Mouse (Mus musculus) intestine, embryonic 16.5 days (tissue): ENCODE measurements around the gene Gm6993. TPM values are rescaled to one million over a fixed set of nuclear protein-coding genes. Genes with fewer than 3 reads are reported as not detected.

Source experiments
- ATAC-seq: fragments of 200-750 bp; cut with Nextera tagmentation; 2 replicates; pipeline ENCODE4 v1.8.0; 2017; ENCODE audit warnings: moderate TSS enrichment, moderate library complexity
- H3K27ac ChIP-seq: fragments of 300-500 bp; sonication (generic); 2 replicates; pipeline ENCODE4 v1.5.1; 2014; ENCODE audit warnings: mild to moderate bottlenecking, low read length
- H3K27me3 ChIP-seq: fragments of 300-500 bp; sonication (generic); replicated peaks from 2 replicates; pipeline ENCODE4 v1.6.1; 2014; ENCODE audit warnings: low read length, control low read depth, mixed read lengths; ENCODE audit not compliant: control insufficient read depth, insufficient read depth
- H3K36me3 ChIP-seq: fragments of 300-500 bp; sonication (generic); 2 replicates; pipeline ENCODE4 v1.6.1; 2014; ENCODE audit warnings: low read length, control low read depth; ENCODE audit not compliant: control insufficient read depth, insufficient read depth
- H3K4me1 ChIP-seq: fragments of 300-500 bp; sonication (generic); 2 replicates; pipeline ENCODE4 v1.6.1; 2014; ENCODE audit warnings: low read length, control low read depth, mixed read lengths; ENCODE audit not compliant: control insufficient read depth, insufficient read depth
- H3K4me2 ChIP-seq: fragments of 300-500 bp; sonication (generic); 2 replicates; pipeline ENCODE4 v1.6.1; 2014; ENCODE audit warnings: low read depth, low read length, control low read depth
- H3K4me3 ChIP-seq: fragments of 300-500 bp; sonication (generic); 2 replicates; pipeline ENCODE4 v1.5.1; 2014; ENCODE audit warnings: mild to moderate bottlenecking, low read length
- H3K9ac ChIP-seq: fragments of 300-500 bp; sonication (generic); 2 replicates; pipeline ENCODE4 v1.6.1; 2014; ENCODE audit warnings: low read depth, low read length
- H3K9me3 ChIP-seq: fragments of 300-500 bp; sonication (generic); 2 replicates; pipeline ENCODE4 v1.6.1; 2016; ENCODE audit warnings: low read length, control low read depth; ENCODE audit not compliant: control insufficient read depth
- WGBS: fragments of 180-500 bp; shearing (Covaris S2); extraction: QIAGEN DNeasy Blood & Tissue Kit; methylation state at CpG from one replicate; pipeline ENCODE4 v1.1.7; 2014; 5-methylcytosine and 5-hydroxymethylcytosine counted together
- polyA plus RNA-seq: library from polyadenylated mRNA; unstranded; fragments of >200 nt; fragmentation: Nextera tagmentation; extraction: Ambion mirVana; gene quantifications from 2 replicates; pipeline ENCODE4 v1.2.1, GENCODE M21; 2015

Gm6993 gene
- polyA plus RNA-seq, 1 experiment from 2014 or later, result not detected

- 57% methylated on average over 6 of the region's 6 CpGs for WGBS
- Histone ChIP-seq H3K4me2 (no peak overlapping the region), H3K27me3 (no peaks in the 10 kb centered on the region), H3K9me3 (no peaks in the 10 kb centered on the region), H3K27ac (no peak overlapping the region), H3K9ac (no peak overlapping the region), H3K4me3 (no peak overlapping the region), H3K4me1 (peaks cover 8% of the 10 kb centered on the region), H3K36me3 (no peaks in the 10 kb centered on the region)
- no peak for ATAC-seq
Measured at GRCm38 (mm10) chr12:31215003-31215402, 25.6 kb upstream of the Gm6993 start.

GRCm38 (mm10) chr12:31217232-31217631 is 23.3 kb upstream of the Gm6993 start:
- Histone ChIP-seq H3K36me3 (no peaks in the 10 kb centered on the region), H3K27ac (no peak overlapping the region), H3K4me1 (peaks cover 8% of the 10 kb centered on the region), H3K27me3 (no peaks in the 10 kb centered on the region), H3K4me3 (no peak overlapping the region), H3K9ac (no peak overlapping the region), H3K4me2 (no peak overlapping the region), H3K9me3 (no peaks in the 10 kb centered on the region)
- 70% methylated on average over 5 of the region's 5 CpGs for WGBS
- no peak for ATAC-seq

GRCm38 (mm10) chr12:31218774-31219173 is 21.8 kb upstream of the Gm6993 start:
- ATAC-seq, result peak; percentile 54
- no peak overlapping the region for H3K4me3 ChIP-seq
- no peak overlapping the region for H3K27ac ChIP-seq
- H3K9ac ChIP-seq, result no peak overlapping the region
- no peaks in the 10 kb centered on the region for H3K27me3 ChIP-seq
- H3K9me3 ChIP-seq, result no peaks in the 10 kb centered on the region
- 0 out of 2 replicates have a peak, but pooled peaks cover 2% of the 10 kb centered on the region for H3K4me1 ChIP-seq
- H3K4me2 ChIP-seq, result no peak overlapping the region
- WGBS, result 54% methylated on average over 3 of the region's 3 CpGs
- H3K36me3 ChIP-seq, result no peaks in the 10 kb centered on the region

GRCm38 (mm10) chr12:31221522-31221921 is 19.0 kb upstream of the Gm6993 start:
- H3K9me3 ChIP-seq, result no peaks in the 10 kb centered on the region
- no peaks in the 10 kb centered on the region for H3K36me3 ChIP-seq
- H3K9ac ChIP-seq, result no peak overlapping the region
- no peaks in the 10 kb centered on the region for H3K27me3 ChIP-seq
- no peak overlapping the region for H3K4me2 ChIP-seq
- H3K27ac ChIP-seq, result no peak overlapping the region
- no peak for ATAC-seq
- no peaks in the 10 kb centered on the region for H3K4me1 ChIP-seq
- 73% methylated on average over 6 of the region's 6 CpGs for WGBS
- H3K4me3 ChIP-seq, result no peak overlapping the region

- Histone ChIP-seq H3K9me3 (no peaks in the 10 kb centered on the region), H3K4me1 (0 out of 2 replicates have a peak, but pooled peaks cover 3% of the 10 kb centered on the region), H3K27ac (no peak overlapping the region), H3K36me3 (no peaks in the 10 kb centered on the region), H3K4me2 (no peak overlapping the region), H3K27me3 (no peaks in the 10 kb centered on the region), H3K9ac (no peak overlapping the region), H3K4me3 (no peak overlapping the region)
- no peak for ATAC-seq
- 46% methylated on average over 2 of the region's 2 CpGs for WGBS
Measured at GRCm38 (mm10) chr12:31222282-31222681, 18.3 kb upstream of the Gm6993 start.

- H3K4me2 ChIP-seq, result no peak overlapping the region
- H3K9me3 ChIP-seq, result no peaks in the 10 kb centered on the region
- no peak overlapping the region for H3K9ac ChIP-seq
- no peak overlapping the region for H3K4me3 ChIP-seq
- no peak for ATAC-seq
- H3K27me3 ChIP-seq, result no peaks in the 10 kb centered on the region
- 35% methylated on average over 3 of the region's 3 CpGs for WGBS
- H3K27ac ChIP-seq, result no peak overlapping the region
- no peaks in the 10 kb centered on the region for H3K36me3 ChIP-seq
- H3K4me1 ChIP-seq, result 0 out of 2 replicates have a peak, but pooled peaks cover 3% of the 10 kb centered on the region
Measured at GRCm38 (mm10) chr12:31222741-31223140, 17.8 kb upstream of the Gm6993 start.

- WGBS, result 72% methylated on average over 8 of the region's 8 CpGs
- no peak overlapping the region for H3K4me3 ChIP-seq
- no peaks in the 10 kb centered on the region for H3K9me3 ChIP-seq
- no peak for ATAC-seq
- peaks cover 12% of the 10 kb centered on the region; the same call in 1 of the 2 replicates for H3K4me1 ChIP-seq
- no peak overlapping the region for H3K9ac ChIP-seq
- H3K36me3 ChIP-seq, result no peaks in the 10 kb centered on the region
- no peak overlapping the region for H3K4me2 ChIP-seq
- no peak overlapping the region for H3K27ac ChIP-seq
- no peaks in the 10 kb centered on the region for H3K27me3 ChIP-seq
Measured at GRCm38 (mm10) chr12:31225451-31225850, 15.1 kb upstream of the Gm6993 start.

GRCm38 (mm10) chr12:31227167-31227566 is 13.4 kb upstream of the Gm6993 start:
- Histone ChIP-seq H3K36me3 (no peaks in the 10 kb centered on the region), H3K27ac (no peak overlapping the region), H3K4me3 (no peak overlapping the region), H3K9ac (no peak overlapping the region), H3K9me3 (no peaks in the 10 kb centered on the region), H3K27me3 (no peaks in the 10 kb centered on the region), H3K4me2 (no peak overlapping the region), H3K4me1 (peaks cover 12% of the 10 kb centered on the region; the same call in 1 of the 2 replicates)
- no peak for ATAC-seq
- WGBS, result 72% methylated on average over 3 of the region's 3 CpGs

- no peak overlapping the region for H3K4me2 ChIP-seq
- ATAC-seq, result peak; percentile 40; the same call in 1 of the 2 replicates
- H3K27me3 ChIP-seq, result no peaks in the 10 kb centered on the region
- H3K9ac ChIP-seq, result no peak overlapping the region
- H3K9me3 ChIP-seq, result no peaks in the 10 kb centered on the region
- no peaks in the 10 kb centered on the region for H3K36me3 ChIP-seq
- H3K4me1 ChIP-seq, result peaks cover 12% of the 10 kb centered on the region; the same call in 1 of the 2 replicates
- no peak overlapping the region for H3K4me3 ChIP-seq
- 44% methylated on average over 7 of the region's 7 CpGs for WGBS
- peak overlapping the region; percentile 23; the same call in 1 of the 2 replicates for H3K27ac ChIP-seq
Measured at GRCm38 (mm10) chr12:31228878-31229277, 11.7 kb upstream of the Gm6993 start.

GRCm38 (mm10) chr12:31232635-31233034 is 7.9 kb upstream of the Gm6993 start:
- Histone ChIP-seq H3K4me2 (no peak overlapping the region), H3K9ac (no peak overlapping the region), H3K27ac (no peak overlapping the region), H3K36me3 (no peaks in the 10 kb centered on the region), H3K4me1 (peaks cover 9% of the 10 kb centered on the region; the same call in 1 of the 2 replicates), H3K9me3 (no peaks in the 10 kb centered on the region), H3K27me3 (no peaks in the 10 kb centered on the region), H3K4me3 (no peak overlapping the region)
- WGBS, result 100% methylated on average over 1 of the region's 1 CpGs
- ATAC-seq, result no peak
